Mouse (Mus musculus) limb, embryonic 10.5 days (tissue): ENCODE measurements around the gene Exoc3l. TPM values are rescaled to one million over a fixed set of nuclear protein-coding genes. Genes with fewer than 3 reads are reported as not detected.

Experiments
- DNase-seq: peaks from one replicate; pipeline ENCODE4 v3.0.0-alpha.2; 2017; ENCODE audit warnings: low spot score
- H3K27ac ChIP-seq: fragments of 300-500 bp; sonication (generic); 2 replicates; pipeline ENCODE4 v1.5.1; 2016; ENCODE audit warnings: mild to moderate bottlenecking
- H3K27me3 ChIP-seq: fragments of 300-500 bp; sonication (generic); 2 replicates; pipeline ENCODE4 v1.6.1; 2016; ENCODE audit warnings: low read depth, mild to moderate bottlenecking; ENCODE audit not compliant: poor library complexity, severe bottlenecking
- H3K36me3 ChIP-seq: fragments of 300-500 bp; sonication (generic); 2 replicates; pipeline ENCODE4 v1.6.1; 2016; ENCODE audit warnings: mild to moderate bottlenecking, moderate library complexity
- H3K4me1 ChIP-seq: fragments of 300-500 bp; sonication (generic); 2 replicates; pipeline ENCODE4 v1.6.1; 2016
- H3K4me3 ChIP-seq: fragments of 300-500 bp; sonication (generic); 2 replicates; pipeline ENCODE4 v1.5.1; 2016; ENCODE audit warnings: mild to moderate bottlenecking, moderate library complexity
- H3K9me3 ChIP-seq: fragments of 300-500 bp; sonication (generic); replicated peaks from 2 replicates; pipeline ENCODE4 v1.6.1; 2016; ENCODE audit warnings: mild to moderate bottlenecking
- WGBS: fragments of 180-500 bp; shearing (Covaris S2); methylation state at CpG from one replicate; pipeline ENCODE4 v1.1.7; 2016; 5-methylcytosine and 5-hydroxymethylcytosine counted together
- microRNA counts: library from miRNA; unstranded; fragments of <30 nt; microRNA quantifications from one replicate; lab custom pipeline; 2017
- microRNA-seq: library from miRNA; unstranded; fragments of <30 nt; microRNA quantifications from one replicate; pipeline ENCODE4, GENCODE M21; 2017
- polyA plus RNA-seq: library from polyadenylated mRNA; unstranded; fragments of >200 nt; fragmentation: Nextera tagmentation; extraction: Ambion mirVana; gene quantifications from 2 replicates; pipeline ENCODE4 v1.2.1, GENCODE M21; 2016

Exoc3l gene
- polyA plus RNA-seq, 1 experiment from 2014 or later = 15.1 TPM

GRCm38 (mm10) chr8:105254966-105255350 is 40.9 kb downstream of the Exoc3l start, which contains the start of gene B3gnt9:
Gene B3gnt9, minus strand, starts transcription at chr8:105255153.
- H3K4me1 ChIP-seq = peaks cover 40% of the 10 kb centered on the region

GRCm38 (mm10) chr8:105254152-105254965 is 41.5 kb downstream of the Exoc3l start:
- Histone ChIP-seq H3K4me3 (peak overlapping the region; percentile 63), H3K9me3 (no peaks in the 10 kb centered on the region), H3K27ac (peak overlapping the region; percentile 85), H3K36me3 (peaks cover 44% of the 10 kb centered on the region), H3K27me3 (peaks cover 45% of the 10 kb centered on the region), H3K4me1 (peaks cover 34% of the 10 kb centered on the region)
- DNase-seq = peak; percentile 92
- WGBS = under 1% methylated on average over 74 of the region's 74 CpGs

More at GRCm38 (mm10) chr8:105254966-105255350, 40.9 kb downstream of the Exoc3l start, which contains the start of gene B3gnt9:
- Histone ChIP-seq H3K27ac (peak within 1 kb of the TSS; percentile 85), H3K9me3 (no peaks in the 10 kb centered on the region), H3K27me3 (peaks cover 51% of the 10 kb centered on the region), H3K4me3 (peak within 1 kb of the TSS; percentile 63), H3K36me3 (peaks cover 38% of the 10 kb centered on the region)
- peak; percentile 77 for DNase-seq
- WGBS = under 1% methylated on average over 14 of the region's 14 CpGs

GRCm38 (mm10) chr8:105253766-105254151 is 42.1 kb downstream of the Exoc3l start:
- Histone ChIP-seq H3K27me3 (peaks cover 39% of the 10 kb centered on the region), H3K9me3 (no peaks in the 10 kb centered on the region), H3K27ac (0 out of 2 replicates have a peak overlapping the region, but pooled peaks have one; percentile 85), H3K36me3 (peaks cover 50% of the 10 kb centered on the region), H3K4me3 (peak overlapping the region; percentile 63), H3K4me1 (peaks cover 28% of the 10 kb centered on the region)
- DNase-seq = peak; percentile 38
- 40% methylated on average over 20 of the region's 20 CpGs for WGBS

GRCm38 (mm10) chr8:105252680-105253537 is 43.0 kb downstream of the Exoc3l start:
- H3K4me1 ChIP-seq = peaks cover 25% of the 10 kb centered on the region
- H3K4me3 ChIP-seq = no peak overlapping the region
- H3K27ac ChIP-seq = no peak overlapping the region
- peaks cover 59% of the 10 kb centered on the region for H3K36me3 ChIP-seq
- H3K9me3 ChIP-seq = no peaks in the 10 kb centered on the region
- peaks cover 31% of the 10 kb centered on the region for H3K27me3 ChIP-seq
- DNase-seq = no peak
- WGBS = 86% methylated on average over 10 of the region's 10 CpGs

DNA sequence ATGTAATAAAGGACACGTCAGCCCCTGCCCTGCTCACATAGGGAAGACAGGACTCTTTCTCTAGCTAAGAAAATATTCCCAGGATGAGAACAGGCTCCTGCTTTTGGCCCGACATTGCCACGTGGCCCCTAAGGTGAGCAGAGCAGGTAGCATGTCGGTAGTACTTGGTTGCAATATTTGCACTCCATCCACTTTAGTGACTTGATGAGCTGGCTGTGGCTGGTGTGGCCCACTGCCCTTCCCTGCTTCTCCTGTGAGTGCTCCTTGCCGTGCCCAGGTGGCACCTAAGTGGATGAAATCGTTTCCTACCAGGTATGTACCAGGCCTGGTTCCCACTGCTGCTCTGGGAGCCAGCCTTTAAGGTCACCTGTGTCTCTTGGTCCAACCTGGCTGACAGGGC is 43.9 kb downstream of the Exoc3l start:
- 91% methylated on average over 6 of the region's 6 CpGs for whole genome bisulfite sequencing
- Histone ChIP-seq H3K4me1 (peaks cover 25% of the 10 kb centered on the region), H3K36me3 (peaks cover 68% of the 10 kb centered on the region), H3K4me3 (no peak overlapping the region), H3K27me3 (peaks cover 21% of the 10 kb centered on the region), H3K27ac (no peak overlapping the region), H3K9me3 (no peaks in the 10 kb centered on the region)
- no peak for DNase-seq

DNA sequence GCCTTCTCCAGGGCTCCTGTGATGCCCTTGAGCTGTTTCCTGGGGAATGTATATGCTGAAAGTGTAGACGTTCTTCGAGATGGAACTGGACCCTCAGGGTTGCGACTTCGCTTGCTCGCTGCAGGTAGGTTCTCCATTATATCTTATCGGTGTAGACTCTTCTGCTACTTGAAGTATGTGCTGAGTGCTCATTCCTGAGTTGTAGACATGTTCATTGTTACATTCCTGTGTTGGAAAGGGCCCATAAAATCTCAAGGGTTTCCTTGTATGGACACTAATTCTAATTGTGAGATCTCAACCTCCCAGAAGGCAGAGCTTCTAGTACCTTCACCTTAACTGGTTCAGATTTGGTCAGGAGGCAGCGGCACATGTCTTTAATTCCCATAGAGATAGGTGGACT is 54.9 kb downstream of the Exoc3l start:
- Histone ChIP-seq H3K4me3 (no peak overlapping the region), H3K27ac (no peak overlapping the region), H3K36me3 (peaks cover 66% of the 10 kb centered on the region), H3K9me3 (no peaks in the 10 kb centered on the region), H3K4me1 (no peaks in the 10 kb centered on the region), H3K27me3 (no peaks in the 10 kb centered on the region)
- no peak for DNase-seq
- 98% methylated on average over 7 of the region's 7 CpGs for WGBS

MicroRNAs encoded within 50 kb of the gene (microRNA counts, 519-probe panel; counts per million panel counts)
- 684 counts per million, percentile 72 among the panel's probes with 10 or more counts for microRNA mmu-miR-328 (lab: Ali Mortazavi, UCI)

Small RNA genes within 50 kb of the gene (microRNA-seq; reads per million reads assigned to microRNA genes)
- not detected for gene Gm27320
- gene Mir328 = 111 reads per million, percentile 49 among the genes with 10 or more reads in this experiment

Other genes with a start within 250 kb of the Exoc3l start
- not detected in 2 replicates for gene Ces3a, start 247.5 kb downstream of the Exoc3l start, polyA plus RNA-seq
- gene Ces3b, start 212.3 kb downstream of the Exoc3l start, polyA plus RNA-seq = not detected in 2 replicates
- not detected in 2 replicates for gene Ces4a, start 164.3 kb downstream of the Exoc3l start, polyA plus RNA-seq
- 64.9 and 84.6 TPM in 2 replicates for gene Cbfb, start 125.4 kb downstream of the Exoc3l start, polyA plus RNA-seq
- 25.4 and 26.6 TPM in 2 replicates for gene D230025D16Rik, start 71.0 kb downstream of the Exoc3l start, polyA plus RNA-seq
- gene B3gnt9, start 40.9 kb downstream of the Exoc3l start, polyA plus RNA-seq = 1.4 and 1.7 TPM in 2 replicates
- 11.4 and 12.1 TPM in 2 replicates for gene Tradd, start 31.5 kb downstream of the Exoc3l start, polyA plus RNA-seq
- 0.81 and 1.1 TPM in 2 replicates for gene Fbxl8, start 31.5 kb downstream of the Exoc3l start, polyA plus RNA-seq
- gene Hsf4, start 26.3 kb downstream of the Exoc3l start, polyA plus RNA-seq = 0.10 TPM in 1 of 2 replicates, not detected in the other
- 0.40 and 0.45 TPM in 2 replicates for gene Nol3, start 20.0 kb downstream of the Exoc3l start, polyA plus RNA-seq
- 13.9 and 19.2 TPM in 2 replicates for gene 4931428F04Rik, start 6.2 kb downstream of the Exoc3l start, polyA plus RNA-seq
- gene E2f4, start 1.6 kb upstream of the Exoc3l start, polyA plus RNA-seq = 144 and 160 TPM in 2 replicates
- 1.9 and 2.7 TPM in 2 replicates for gene Elmo3, start 9.5 kb upstream of the Exoc3l start, polyA plus RNA-seq
- 1.4 TPM in 2 replicates for gene Lrrc29, start 30.2 kb upstream of the Exoc3l start, polyA plus RNA-seq
- 102 and 105 TPM in 2 replicates for gene Tmem208, start 30.3 kb upstream of the Exoc3l start, polyA plus RNA-seq
- 2.2 TPM in 2 replicates for gene Fhod1, start 51.9 kb upstream of the Exoc3l start, polyA plus RNA-seq
- gene Slc9a5, start 52.7 kb upstream of the Exoc3l start, polyA plus RNA-seq = 4.5 and 6.3 TPM in 2 replicates
- 0.28 and 0.74 TPM in 2 replicates for gene Plekhg4, start 77.2 kb upstream of the Exoc3l start, polyA plus RNA-seq
- gene Kctd19, start 117.4 kb upstream of the Exoc3l start, polyA plus RNA-seq = not detected in 2 replicates
- not detected in 2 replicates for gene Lrrc36, start 117.5 kb upstream of the Exoc3l start, polyA plus RNA-seq
- 8.4 and 13.5 TPM in 2 replicates for gene Tppp3, start 175.4 kb upstream of the Exoc3l start, polyA plus RNA-seq
- gene Zdhhc1, start 200.8 kb upstream of the Exoc3l start, polyA plus RNA-seq = 18.9 and 25.3 TPM in 2 replicates
- gene Hsd11b2, start 222.7 kb upstream of the Exoc3l start, polyA plus RNA-seq = 78.2 and 83.2 TPM in 2 replicates